Mouse (Mus musculus): ENCODE results near the gene Zfp513.

- TF ChIP-seq POLR2A (IDR thresholded peaks at IDR 0.05; ENCODE audit: extremely low read depth, insufficient read depth, low read length) (no peak), CTCF (IDR thresholded peaks at IDR 0.05; ENCODE audit: low read depth, low read length) (no peak)
These were observed 49.5 kb upstream of the Zfp513 start, which contains the start of gene Krtcap3 for GRCm38 (mm10) chr5:31251541-31252101.
